Mouse (Mus musculus) small intestine, adult 2 months (tissue): ENCODE results near the gene Kcnb1.

Experiments
- CTCF ChIP-seq: fragments of 200-500 bp; IDR thresholded peaks from 2 replicates; pipeline ENCODE4 v1.5.1; 2012; ENCODE audit warnings: low read depth, mild to moderate bottlenecking, control low read depth, inconsistent platforms, low read length, moderate library complexity, mixed read lengths; ENCODE audit not compliant: insufficient replicate concordance, insufficient read length; ENCODE audit errors: extremely low read depth
- POLR2A ChIP-seq: fragments of 200-500 bp; IDR thresholded peaks from 2 replicates; pipeline ENCODE4 v1.6.1; 2012; ENCODE audit warnings: low read depth, mild to moderate bottlenecking, control low read depth, inconsistent platforms, low read length, moderate library complexity

GRCm38 (mm10) chr2:167209900-167210299 is 19.9 kb upstream of the Kcnb1 start:
- TF ChIP-seq CTCF (no peak), POLR2A (no peak)
